Mouse (Mus musculus) cortical plate, adult 2 months (tissue): ENCODE results near the gene Msi1. TPM values are rescaled to one million over a fixed set of nuclear protein-coding genes. Genes with fewer than 3 reads are reported as not detected.

Source experiments
- H3K27ac ChIP-seq: fragments of 200-500 bp; 2 replicates; pipeline ENCODE4 v1.5.1; 2012; ENCODE audit warnings: low read length, control low read depth, inconsistent platforms; ENCODE audit not compliant: insufficient read depth
- H3K4me1 ChIP-seq: fragments of 200-500 bp; 2 replicates; pipeline ENCODE4 v1.6.1; 2011; ENCODE audit warnings: low read length; ENCODE audit not compliant: control insufficient read depth, insufficient read depth
- H3K4me3 ChIP-seq: fragments of 200-500 bp; 2 replicates; pipeline ENCODE4 v1.5.1; 2011; ENCODE audit warnings: mild to moderate bottlenecking, low read length, control low read depth; ENCODE audit not compliant: insufficient read depth
- CTCF ChIP-seq: fragments of 200-500 bp; IDR thresholded peaks from 2 replicates; pipeline ENCODE4 v1.5.1; 2011; ENCODE audit warnings: mild to moderate bottlenecking, control low read depth, low read length; ENCODE audit not compliant: insufficient read depth; ENCODE audit errors: extremely low read depth
- POLR2A ChIP-seq: fragments of 200-500 bp; IDR thresholded peaks from 2 replicates; pipeline ENCODE4 v1.6.1; 2011; ENCODE audit warnings: mild to moderate bottlenecking, low read length, control low read depth; ENCODE audit not compliant: insufficient read depth; ENCODE audit errors: extremely low read depth
- polyA plus RNA-seq: library from polyadenylated mRNA; depleted of rRNA; stranded (reverse); fragments of >200 nt; gene quantifications from 2 replicates; pipeline ENCODE4 v1.2.3, GENCODE M21; 2012

The Msi1 gene
- polyA plus RNA-seq, 1 experiment: 44.3 TPM

DNA sequence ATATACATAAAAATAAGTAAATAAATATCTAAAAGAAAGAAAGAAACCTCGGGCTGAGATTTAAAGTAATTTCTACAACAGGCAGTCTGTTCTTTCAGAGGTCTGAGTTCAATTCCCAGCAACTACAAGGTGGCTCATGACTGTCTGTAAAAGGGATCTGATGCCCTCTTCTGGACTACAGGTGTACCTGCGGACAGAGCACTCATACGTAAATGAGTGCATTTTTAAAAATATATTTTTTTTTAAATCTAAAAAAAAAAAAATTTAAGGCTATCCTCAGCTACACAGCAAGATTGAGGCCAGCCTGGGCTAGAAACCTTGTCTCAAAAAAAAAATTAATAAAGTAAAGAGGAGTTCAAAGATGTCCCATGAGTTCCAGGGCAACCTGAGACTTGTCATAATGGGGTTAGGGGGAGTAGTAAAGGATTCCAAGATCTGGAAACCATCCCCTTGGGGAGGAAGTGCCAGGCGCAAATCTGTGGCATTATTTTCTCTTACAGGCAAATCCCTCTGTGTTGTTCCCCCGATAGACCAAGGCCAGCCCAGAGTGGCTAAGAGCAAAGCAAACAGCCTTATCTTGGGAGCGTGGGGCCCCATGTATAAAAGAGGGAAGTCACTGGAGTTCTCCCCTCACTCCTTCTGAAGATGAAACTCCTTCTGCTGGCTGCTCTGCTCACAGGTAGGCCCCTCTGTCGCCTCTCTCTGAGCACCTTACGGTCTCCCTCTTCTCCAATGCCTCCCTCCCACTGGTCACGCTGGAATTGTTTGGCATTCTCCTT is 36.4 kb downstream of the Msi1 start, which contains the start of gene Pla2g1b:
TSS of gene Pla2g1b (plus strand) at position 621 of the 779 bp plus-strand sequence.
- TF ChIP-seq CTCF (peak; percentile 15; the same call in 1 of the 2 replicates), POLR2A (no peak)

DNA sequence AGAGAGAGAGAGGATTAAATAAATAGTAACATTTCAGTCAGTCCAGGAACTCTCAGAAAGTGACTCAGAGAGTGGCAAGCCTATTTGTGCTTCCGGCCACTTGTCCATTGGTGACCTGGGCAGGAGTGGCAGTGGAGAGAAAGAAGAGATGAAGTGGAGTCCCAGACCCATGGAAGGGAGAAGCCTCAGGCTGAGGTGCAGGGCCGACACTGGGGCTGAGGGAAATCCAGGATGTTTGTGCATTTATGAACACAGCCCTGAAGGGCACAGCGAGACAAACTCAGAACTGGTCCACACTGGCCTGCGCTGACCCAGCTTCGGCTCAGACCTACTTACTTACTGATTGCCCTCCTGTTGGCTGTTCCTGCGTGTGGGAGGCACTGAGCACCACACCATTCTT is 40.4 kb downstream of the Msi1 start:
- Histone ChIP-seq H3K4me3 (no peak overlapping the region), H3K4me1 (no peaks in the 10 kb centered on the region), H3K27ac (no peak overlapping the region)
- TF ChIP-seq CTCF (no peak), POLR2A (no peak)

More for the DNA sequence above, 36.4 kb downstream of the Msi1 start, which contains the start of gene Pla2g1b:
- Histone ChIP-seq H3K4me3 (no peak within 1 kb of the TSS), H3K27ac (no peak within 1 kb of the TSS), H3K4me1 (no peaks in the 10 kb centered on the region)

DNA sequence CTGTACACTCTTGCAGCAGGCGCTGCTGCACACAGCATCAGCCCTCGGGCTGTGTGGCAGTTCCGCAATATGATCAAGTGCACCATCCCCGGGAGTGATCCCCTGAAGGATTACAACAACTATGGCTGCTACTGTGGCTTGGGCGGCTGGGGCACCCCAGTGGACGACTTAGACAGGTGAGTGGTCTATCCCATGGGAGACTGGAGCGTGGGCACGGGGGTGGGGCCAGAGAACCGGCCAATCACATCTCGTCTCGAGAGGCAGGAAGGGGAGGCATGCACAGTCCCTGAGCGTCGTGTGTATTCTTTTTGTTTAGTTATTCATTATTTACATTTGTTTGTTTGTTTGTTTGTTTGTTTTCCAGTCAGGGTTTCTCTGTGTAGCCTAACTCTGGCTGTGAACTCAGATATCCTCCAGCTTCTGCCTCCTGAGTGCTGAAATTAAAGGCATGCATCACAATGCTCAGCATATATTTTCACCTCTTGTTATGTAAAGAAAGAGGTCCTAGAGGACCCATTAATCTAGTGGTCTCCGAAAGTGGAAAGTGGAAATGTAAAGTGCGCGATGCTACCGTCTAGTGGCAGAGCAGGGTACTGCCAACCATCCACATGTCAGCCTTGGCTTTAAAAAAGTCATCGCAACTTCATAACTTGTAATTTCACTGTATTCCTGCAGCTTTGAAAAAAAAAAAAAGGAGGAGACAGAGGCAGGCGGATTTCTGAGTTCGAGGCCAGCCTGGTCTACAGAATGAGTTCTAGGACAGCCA is 41.5 kb downstream of the Msi1 start:
- TF ChIP-seq POLR2A (no peak), CTCF (peak; percentile 91)
- Histone ChIP-seq H3K4me3 (no peak overlapping the region), H3K27ac (no peak overlapping the region), H3K4me1 (no peaks in the 10 kb centered on the region)

DNA sequence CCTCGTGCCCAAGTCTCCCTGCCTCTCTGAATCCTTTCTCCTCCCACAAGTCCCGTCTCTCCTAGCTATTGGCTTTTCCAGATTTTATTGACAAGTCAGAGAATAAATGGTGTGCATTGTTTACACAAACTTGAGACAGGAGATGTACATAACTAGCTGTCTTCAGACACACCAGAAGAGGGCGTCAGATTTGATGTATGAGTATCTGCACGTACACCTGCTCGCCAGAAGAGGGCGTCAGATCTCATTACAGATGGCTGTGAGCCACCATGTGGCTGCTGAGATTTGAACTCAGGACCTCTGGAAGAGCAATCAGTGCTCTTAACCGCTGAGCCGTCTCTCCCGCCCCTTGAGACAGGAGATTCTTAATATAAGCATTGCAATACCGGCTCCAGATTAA is 43.8 kb downstream of the Msi1 start:
- H3K27ac ChIP-seq: no peak overlapping the region
- no peaks in the 10 kb centered on the region for H3K4me1 ChIP-seq
- TF ChIP-seq POLR2A: no peak
- TF ChIP-seq CTCF: no peak
- no peak overlapping the region for H3K4me3 ChIP-seq

DNA sequence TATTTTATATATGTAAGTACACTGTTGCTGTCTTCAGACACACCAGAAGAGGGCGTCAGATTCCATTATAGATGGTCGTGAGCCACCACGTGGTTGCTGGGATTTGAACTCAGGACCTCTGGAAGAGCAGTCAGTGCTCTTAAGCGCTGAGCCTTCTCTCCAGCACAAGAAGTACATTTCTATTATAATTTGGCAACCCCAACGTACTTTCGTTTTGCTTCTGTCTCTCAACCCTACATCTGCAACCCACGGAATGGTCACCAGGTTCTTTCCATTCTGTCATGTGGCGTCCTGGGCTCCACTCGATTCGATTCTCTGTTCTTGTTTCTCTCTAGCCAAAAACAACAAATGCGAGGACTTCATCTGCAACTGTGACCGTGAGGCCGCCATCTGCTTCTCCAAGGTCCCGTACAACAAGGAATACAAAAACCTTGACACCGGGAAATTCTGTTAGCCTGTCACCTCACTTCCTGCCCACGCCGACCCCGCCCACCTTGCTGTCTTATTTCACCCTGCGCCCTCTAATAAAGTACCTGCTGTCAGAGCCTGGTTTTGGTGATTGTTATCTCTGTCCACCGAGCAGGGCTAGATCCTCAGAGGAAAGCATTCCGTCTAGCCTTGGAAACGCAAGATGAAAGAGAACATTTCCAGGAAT is 44.9 kb downstream of the Msi1 start:
- H3K4me3 ChIP-seq: no peak overlapping the region
- H3K4me1 ChIP-seq: no peaks in the 10 kb centered on the region
- TF ChIP-seq CTCF (no peak), POLR2A (no peak)
- no peak overlapping the region for H3K27ac ChIP-seq

DNA sequence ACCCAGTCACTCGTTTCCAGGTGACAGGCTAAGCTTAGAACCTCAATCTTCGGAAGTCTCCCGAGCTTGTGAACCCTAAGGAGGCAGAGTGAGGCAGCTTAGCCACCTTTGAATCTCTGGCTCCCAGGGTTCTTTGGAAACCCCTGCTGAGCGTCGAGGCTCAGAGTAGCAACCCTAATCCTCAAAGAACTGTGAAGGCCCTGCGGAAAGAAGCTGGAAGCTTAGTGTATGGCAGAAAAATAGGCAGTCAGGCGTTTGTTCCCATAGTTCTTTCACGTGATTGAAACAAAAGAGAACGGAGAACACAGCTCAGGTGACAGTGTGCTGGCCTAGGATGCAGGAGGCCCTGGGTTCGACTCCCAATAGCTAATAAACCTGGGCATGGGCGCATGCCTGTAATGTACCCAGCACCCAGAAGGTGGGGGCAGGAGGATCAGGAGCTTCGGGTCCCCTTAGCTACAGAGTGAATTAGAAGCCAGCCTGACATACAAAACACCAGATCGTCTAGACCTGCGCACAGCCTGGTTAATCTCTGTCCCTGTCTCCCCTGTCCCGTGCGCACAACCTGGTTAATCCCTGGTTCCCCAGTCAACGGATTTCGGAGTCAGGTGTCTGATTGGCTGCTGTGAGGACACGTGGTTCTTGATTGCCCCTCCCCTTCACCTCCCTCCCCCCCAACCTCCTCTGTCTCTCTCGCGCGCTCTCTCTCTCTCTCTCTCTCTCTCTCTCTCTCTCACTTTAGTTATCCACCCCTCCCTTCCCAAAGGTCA is 46.1 kb downstream of the Msi1 start:
- H3K4me1 ChIP-seq: no peaks in the 10 kb centered on the region
- TF ChIP-seq POLR2A (peak; percentile 79), CTCF (no peak)
- peak overlapping the region; percentile 18 for H3K4me3 ChIP-seq
- H3K27ac ChIP-seq: no peak overlapping the region

DNA sequence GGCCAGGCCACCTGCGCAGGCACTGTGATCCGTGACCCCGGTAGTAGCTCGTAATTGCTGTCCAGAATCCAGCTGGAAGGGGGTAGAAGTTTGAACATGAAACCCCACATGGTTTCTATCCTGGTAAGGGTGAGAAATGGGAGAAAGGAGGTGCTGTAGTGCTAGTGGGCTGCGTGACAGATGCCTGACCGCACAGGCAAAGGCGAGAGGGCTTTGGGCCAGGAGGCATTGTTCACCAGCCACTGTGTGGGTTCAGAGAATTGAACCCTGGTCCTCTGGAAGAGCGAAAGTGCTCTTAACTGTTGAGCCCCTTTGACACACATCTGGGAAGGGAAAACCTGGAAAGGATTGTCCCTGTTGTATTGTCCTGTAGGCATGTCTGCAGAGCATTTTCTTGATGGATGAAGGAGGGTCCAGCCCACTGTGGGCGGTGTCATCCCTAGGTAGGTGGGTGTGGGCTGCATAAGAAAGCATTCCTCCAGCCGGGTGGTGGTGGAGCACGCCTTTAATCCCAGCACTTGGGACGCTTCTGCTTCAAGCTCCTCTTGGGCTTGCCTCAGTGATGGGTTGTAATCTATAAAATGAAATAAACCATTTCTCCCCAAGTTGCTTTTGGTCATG is 46.8 kb downstream of the Msi1 start:
- peak overlapping the region; percentile 18 for H3K4me3 ChIP-seq
- no peak overlapping the region for H3K27ac ChIP-seq

DNA sequence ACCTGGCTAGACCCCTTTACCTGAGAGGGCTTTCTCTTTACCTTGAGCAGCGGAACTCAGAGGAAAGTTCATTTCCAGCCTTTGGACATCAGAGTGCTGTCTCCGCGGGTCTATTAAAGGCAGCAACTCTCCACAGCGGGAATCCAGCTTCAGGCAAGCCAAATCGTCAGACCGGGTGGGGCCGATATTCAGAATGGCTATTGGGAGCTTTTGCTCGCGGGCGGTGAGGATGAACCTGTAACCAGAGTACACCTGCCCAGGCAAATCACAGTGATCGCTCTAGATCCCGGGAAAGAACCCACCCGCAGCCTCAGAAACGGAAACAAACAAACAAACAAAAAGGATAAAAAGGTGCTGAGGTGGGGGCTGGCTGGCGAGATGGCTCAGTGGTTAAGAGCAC is 50.2 kb downstream of the Msi1 start:
- H3K4me1 ChIP-seq: no peaks in the 10 kb centered on the region
- TF ChIP-seq POLR2A (no peak), CTCF (no peak)
- no peak overlapping the region for H3K27ac ChIP-seq
- no peak overlapping the region for H3K4me3 ChIP-seq

More for the DNA sequence above, 46.8 kb downstream of the Msi1 start:
- no peaks in the 10 kb centered on the region for H3K4me1 ChIP-seq
- TF ChIP-seq CTCF: no peak
- TF ChIP-seq POLR2A: no peak
